Mouse (Mus musculus) CH12.LX (cell line): ENCODE measurements at regions not wholly inside any gene's neighbourhood (a gene's known extent, or its start where the extent isn't known, plus 50 kb on each side); places are given as distances from the start of the nearest gene placed in this dataset.

Experiments used
- DNase-seq: peaks from one replicate; pipeline ENCODE4 v3.0.0-alpha.2; 2013; ENCODE audit errors: extremely low read depth
- H3K27ac ChIP-seq: 2 replicates; pipeline ENCODE4 v1.5.1; 2012; ENCODE audit warnings: low read depth, mild to moderate bottlenecking, control low read depth, moderate library complexity; ENCODE audit not compliant: insufficient read depth
- H3K27me3 ChIP-seq: replicated peaks from 2 replicates; pipeline ENCODE3; 2012; ENCODE audit warnings: inconsistent platforms
- H3K36me3 ChIP-seq, 2 experiments: replicated peaks in 1 of 2; 2 replicates each; pipeline versions ENCODE3 to v1.6.1; 2012; ENCODE audit warnings: inconsistent platforms in 1 of 2, low read length in 1 of 2, mild to moderate bottlenecking in 1 of 2, mixed read lengths in 1 of 2, moderate library complexity in 1 of 2; ENCODE audit not compliant: control insufficient read depth in 1 of 2, insufficient read depth in 1 of 2
- H3K4me1 ChIP-seq, 2 experiments: 2 replicates each; pipeline ENCODE4 v1.6.1; 2012; ENCODE audit warnings: inconsistent platforms in 1 of 2, moderate library complexity in 1 of 2; ENCODE audit not compliant: insufficient read depth in 2 of 2, control insufficient read depth in 1 of 2
- H3K4me2 ChIP-seq: 2 replicates; pipeline ENCODE4 v1.6.1; 2012; ENCODE audit warnings: low read depth, mild to moderate bottlenecking, control low read depth; ENCODE audit not compliant: poor library complexity, insufficient read depth, severe bottlenecking
- H3K4me3 ChIP-seq, 3 experiments: fragments of 150-350 bp in 1 of 3; sonication (generic) in 1 of 3; replicated peaks in 1 of 3; 2 replicates each; pipeline versions ENCODE3 to v1.5.1; 2011 to 2012; ENCODE audit warnings: low read depth in 2 of 3, low read length in 2 of 3, mild to moderate bottlenecking in 2 of 3, moderate library complexity in 2 of 3, control low read depth in 1 of 3, improper control_type of control experiment in 1 of 3, inconsistent platforms in 1 of 3, mixed read lengths in 1 of 3; ENCODE audit not compliant: poor library complexity in 1 of 3
- H3K79me2 ChIP-seq: replicated peaks from 2 replicates; pipeline ENCODE4 v1.6.1; 2012; ENCODE audit warnings: mild to moderate bottlenecking, moderate library complexity; ENCODE audit not compliant: control insufficient read depth, poor library complexity, insufficient read depth, severe bottlenecking; ENCODE audit errors: extremely low read depth
- H3K9ac ChIP-seq: 2 replicates; pipeline ENCODE4 v1.6.1; 2012; ENCODE audit warnings: low read depth, mild to moderate bottlenecking, control low read depth, moderate library complexity; ENCODE audit not compliant: insufficient read depth
- H3K9me3 ChIP-seq: replicated peaks from 2 replicates; pipeline ENCODE3; 2012; ENCODE audit warnings: low read length, inconsistent platforms, mixed read lengths
- CHD1 ChIP-seq: IDR thresholded peaks from 2 replicates; pipeline ENCODE4 v1.6.1; 2012; ENCODE audit warnings: low read depth, low read length, improper control_type of control experiment, inconsistent platforms
- CHD2 ChIP-seq: IDR thresholded peaks from 2 replicates; pipeline ENCODE4 v1.6.1; 2011; ENCODE audit warnings: low read length, improper control_type of control experiment
- CTCF ChIP-seq, 2 experiments: IDR thresholded peaks in 1 of 2; conservative IDR thresholded peaks in 1 of 2; 2 replicates each; pipeline ENCODE4 v1.5.1; 2011 to 2012; ENCODE audit warnings: low read depth in 2 of 2, low read length in 2 of 2, improper control_type of control experiment in 1 of 2, inconsistent platforms in 1 of 2, mild to moderate bottlenecking in 1 of 2, moderate library complexity in 1 of 2
- EP300 ChIP-seq: IDR thresholded peaks from 2 replicates; pipeline ENCODE4 v1.6.1; 2011; ENCODE audit warnings: low read length, improper control_type of control experiment
- ETS1 ChIP-seq: conservative IDR thresholded peaks from 2 replicates; pipeline ENCODE4 v1.6.1; 2012; ENCODE audit warnings: low read depth, mild to moderate bottlenecking, inconsistent platforms, low read length, improper control_type of control experiment, moderate library complexity
- IRF4 ChIP-seq: IDR thresholded peaks from 2 replicates; pipeline ENCODE4 v1.6.1; 2014; ENCODE audit warnings: low read depth, mild to moderate bottlenecking, inconsistent platforms, low read length, improper control_type of control experiment
- JUN ChIP-seq: IDR thresholded peaks from 2 replicates; pipeline ENCODE4 v1.6.1; 2011; ENCODE audit warnings: low read depth, mild to moderate bottlenecking, low read length, improper control_type of control experiment, moderate library complexity; ENCODE audit not compliant: insufficient read depth
- JUND ChIP-seq: conservative IDR thresholded peaks from 2 replicates; pipeline ENCODE4 v1.6.1; 2011; ENCODE audit warnings: low read depth, low read length, improper control_type of control experiment
- MAFK ChIP-seq: IDR thresholded peaks from 2 replicates; pipeline ENCODE4 v1.6.1; 2011; ENCODE audit warnings: low read length, improper control_type of control experiment; ENCODE audit not compliant: insufficient replicate concordance
- MAX ChIP-seq: IDR thresholded peaks from 2 replicates; pipeline ENCODE4 v1.6.1; 2011; ENCODE audit warnings: low read length, improper control_type of control experiment
- MEF2A ChIP-seq: IDR thresholded peaks from 2 replicates; pipeline ENCODE4 v1.6.1; 2014; ENCODE audit warnings: low read depth, mild to moderate bottlenecking, inconsistent platforms, low read length, improper control_type of control experiment, borderline replicate concordance
- PAX5 ChIP-seq: IDR thresholded peaks from 2 replicates; pipeline ENCODE4 v1.6.1; 2012; ENCODE audit warnings: low read length, inconsistent platforms, mixed read lengths
- POLR2AphosphoS2 ChIP-seq: IDR thresholded peaks from 2 replicates; pipeline ENCODE4 v1.6.1; 2011; ENCODE audit warnings: low read depth, low read length, improper control_type of control experiment
- RAD21 ChIP-seq: IDR thresholded peaks from 2 replicates; pipeline ENCODE4 v1.6.1; 2011; ENCODE audit warnings: low read depth, mild to moderate bottlenecking, low read length, improper control_type of control experiment, moderate library complexity
- RCOR1 ChIP-seq: conservative IDR thresholded peaks from 2 replicates; pipeline ENCODE4 v1.6.1; 2012; ENCODE audit warnings: low read depth, mild to moderate bottlenecking, inconsistent platforms, low read length, improper control_type of control experiment
- TBP ChIP-seq: conservative IDR thresholded peaks from 2 replicates; pipeline ENCODE4 v1.6.1; 2011; ENCODE audit warnings: low read depth, low read length, improper control_type of control experiment
- UBTF ChIP-seq: IDR thresholded peaks from 2 replicates; pipeline ENCODE4 v1.6.1; 2012; ENCODE audit warnings: low read depth, mild to moderate bottlenecking, inconsistent platforms, low read length, improper control_type of control experiment, moderate library complexity
- USF2 ChIP-seq: conservative IDR thresholded peaks from 2 replicates; pipeline ENCODE4 v1.6.1; 2011; ENCODE audit warnings: low read depth, low read length, improper control_type of control experiment
- ZKSCAN1 ChIP-seq: IDR thresholded peaks from 2 replicates; pipeline ENCODE4 v1.6.1; 2012; ENCODE audit warnings: low read depth, inconsistent platforms, low read length, improper control_type of control experiment, borderline replicate concordance
- ZMIZ1 ChIP-seq: IDR thresholded peaks from 2 replicates; pipeline ENCODE4 v1.6.1; 2012; ENCODE audit warnings: low read depth, mild to moderate bottlenecking, inconsistent platforms, low read length, improper control_type of control experiment
- dilution Hi-C: fragments of 300-500 bp; cut with MboI; formaldehyde crosslinking; loops from 2 replicates; pipeline ENCODE4 v1.14.3; 2020; ENCODE audit warnings: low sequenced_read_pairs; ENCODE audit not compliant: extremely low pct_unique_long_range_greater_than_20kb, extremely low pct_ligation_motif_present
- in situ Hi-C: fragments of 300-500 bp; cut with MboI; formaldehyde crosslinking; loops from 3 replicates; pipeline ENCODE4 v1.14.3; 2019; ENCODE audit warnings: low sequenced_read_pairs, low pct_ligation_motif_present, low pct_unique_long_range_greater_than_20kb, mixed read lengths

DNA sequence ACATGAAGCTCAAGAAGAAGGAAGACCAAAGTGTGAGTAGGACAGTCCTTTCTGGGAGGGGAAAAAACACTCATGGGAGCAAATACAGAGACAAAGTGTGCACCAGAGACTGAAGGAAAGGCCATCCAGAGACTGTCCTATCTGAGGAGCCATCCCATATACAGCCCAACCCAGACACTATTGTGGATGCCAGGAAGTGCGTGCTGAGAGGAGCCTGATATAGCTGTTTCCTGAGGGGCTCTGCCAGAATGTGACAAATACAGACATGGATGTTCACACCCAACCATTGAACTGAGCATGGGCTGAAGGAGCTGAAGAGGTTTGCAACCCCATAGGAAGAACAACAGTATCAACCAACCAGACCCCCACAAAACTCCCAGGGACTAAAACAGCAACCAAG lies 281.9 kb upstream of the Gm21293 start:
- H3K79me2 ChIP-seq = no peaks in the 10 kb centered on the region
- no peaks in the 10 kb centered on the region for H3K36me3 ChIP-seq
- no peak overlapping the region for H3K4me3 ChIP-seq
- TF ChIP-seq JUND (no peak), MEF2A (no peak), TBP (no peak), ETS1 (no peak), MAX (no peak), EP300 (no peak), POLR2AphosphoS2 (no peak), CTCF (conservative IDR thresholded peaks at IDR 0.05 in 1 of 2, IDR thresholded peaks at IDR 0.05 in 1 of 2; ENCODE audit: low read depth in 2 of 2, low read length in 2 of 2) (no peak), PAX5 (no peak), JUN (no peak), CHD1 (no peak), UBTF (no peak), ZMIZ1 (no peak), ZKSCAN1 (no peak), MAFK (no peak)
- H3K4me2 ChIP-seq = no peak overlapping the region
- no peaks in the 10 kb centered on the region for H3K4me1 ChIP-seq
- dilution Hi-C loops = no loop called here
- peaks cover 18% of the 10 kb centered on the region for H3K9me3 ChIP-seq
- DNase-seq = no peak
- H3K9ac ChIP-seq = no peak overlapping the region
- no peak overlapping the region for H3K27ac ChIP-seq
- in situ Hi-C loops = no loop called here
- no peaks in the 10 kb centered on the region for H3K27me3 ChIP-seq

DNA sequence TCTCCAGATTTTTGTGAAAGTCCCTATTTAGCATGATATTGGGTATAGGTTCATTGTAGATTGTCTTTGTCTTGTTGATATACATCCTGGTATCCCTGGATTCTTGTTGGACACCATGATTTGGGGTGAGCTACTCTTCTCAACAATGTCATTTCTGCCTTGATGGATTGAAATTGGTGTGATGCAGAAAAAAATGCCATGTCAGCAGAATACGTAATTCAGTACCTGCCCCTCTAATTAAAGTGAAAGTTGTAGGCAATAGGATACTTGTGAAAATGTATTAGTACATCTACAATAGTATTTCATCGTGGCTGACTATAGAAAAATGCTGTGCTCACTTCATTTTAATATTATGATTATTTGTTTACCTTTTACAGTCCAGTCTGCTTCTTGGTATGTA lies 280.7 kb upstream of the Gm21293 start:
- Histone ChIP-seq H3K79me2 (no peaks in the 10 kb centered on the region), H3K4me2 (no peak overlapping the region), H3K27me3 (no peaks in the 10 kb centered on the region), H3K9ac (no peak overlapping the region), H3K9me3 (peaks cover 17% of the 10 kb centered on the region), H3K27ac (no peak overlapping the region), H3K4me1 (no peaks in the 10 kb centered on the region), H3K4me3 (no peak overlapping the region), H3K36me3 (no peaks in the 10 kb centered on the region)
- TF ChIP-seq MAFK (peak; percentile 81; the same call in 1 of the 2 replicates), MEF2A (no peak)
- dilution Hi-C loops = no loop called here
- no peak for DNase-seq
- in situ Hi-C loops = no loop called here

DNA sequence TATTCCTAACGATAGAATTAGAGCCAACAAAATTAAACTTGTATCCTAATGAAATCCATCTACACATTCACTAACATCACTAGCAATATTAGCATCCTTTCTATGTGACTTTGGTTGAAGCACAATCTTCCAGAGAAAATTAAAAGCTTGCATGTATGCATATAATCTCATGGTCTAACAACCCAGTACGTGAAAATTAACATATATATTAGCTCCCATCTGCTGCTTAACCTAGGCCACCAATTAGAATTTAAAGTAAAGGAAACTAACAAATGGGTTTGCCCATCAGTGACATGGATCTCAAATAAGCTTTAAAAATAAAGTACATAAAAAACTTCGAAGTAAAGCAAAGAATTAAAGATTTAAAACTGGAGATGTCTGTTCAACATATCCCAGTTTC lies 278.9 kb upstream of the Gm21293 start:
- H3K9ac ChIP-seq = no peak overlapping the region
- TF ChIP-seq JUN (no peak), RCOR1 (no peak), MEF2A (no peak), CHD2 (no peak), IRF4 (no peak), ETS1 (no peak), USF2 (no peak), RAD21 (no peak), PAX5 (no peak), ZMIZ1 (no peak), EP300 (no peak), CHD1 (no peak)
- no peaks in the 10 kb centered on the region for H3K27me3 ChIP-seq
- no peak overlapping the region for H3K4me3 ChIP-seq
- H3K79me2 ChIP-seq = no peaks in the 10 kb centered on the region
- no peak overlapping the region for H3K27ac ChIP-seq
- H3K4me2 ChIP-seq = no peak overlapping the region
- no peaks in the 10 kb centered on the region for H3K36me3 ChIP-seq
- dilution Hi-C loops = no loop called here
- H3K4me1 ChIP-seq = no peaks in the 10 kb centered on the region
- peaks cover 17% of the 10 kb centered on the region for H3K9me3 ChIP-seq
- no peak for DNase-seq
- in situ Hi-C loops = no loop called here
